Mouse (Mus musculus): Measurements from ENCODE around the gene Oser1.
A peak's percentile ranks its signal among the peaks of the same experiment; 100 is the strongest.
"Not testable (repeated sequence)": the region's sequence is repeated elsewhere in the genome, so short reads cannot be mapped to it uniquely, and the experiment has no call there.

Oser1 gene

GRCm38 (mm10) chr2:163443543-163443942, 19.0 kb upstream of the Oser1 start:
- DNase-seq (ENCODE audit: low spot score) = no peak

- DNase-seq (ENCODE audit: low spot score) = no peak
These were observed 15.0 kb upstream of the Oser1 start for GRCm38 (mm10) chr2:163439488-163439887.

GRCm38 (mm10) chr2:163438619-163439451, 14.3 kb upstream of the Oser1 start:
- peak; percentile 40 for DNase-seq (ENCODE audit: low spot score)

GRCm38 (mm10) chr2:163438246-163438618, 13.7 kb upstream of the Oser1 start, which contains the start of gene Gdap1l1:
Gene Gdap1l1, plus strand, starts transcription at chr2:163438476.
- DNase-seq (ENCODE audit: low spot score) = no peak

- no peak for DNase-seq (ENCODE audit: low spot score)
These were observed 13.3 kb upstream of the Oser1 start for GRCm38 (mm10) chr2:163437800-163438199.

- no peak for DNase-seq (ENCODE audit: low spot score)
These were observed 9.5 kb upstream of the Oser1 start for GRCm38 (mm10) chr2:163433971-163434370.

- no peak for DNase-seq (ENCODE audit: low spot score)
These were observed 6.8 kb upstream of the Oser1 start for GRCm38 (mm10) chr2:163431289-163431688.

- no peak for DNase-seq (ENCODE audit: low spot score)
These were observed 4.0 kb upstream of the Oser1 start for GRCm38 (mm10) chr2:163428346-163429011.

- no peak for DNase-seq (ENCODE audit: low spot score)
These were observed 1.4 kb downstream of the Oser1 start for GRCm38 (mm10) chr2:163422895-163423660.

GRCm38 (mm10) chr2:163420366-163420886, 4.1 kb downstream of the Oser1 start:
- no peak for DNase-seq (ENCODE audit: low spot score)

GRCm38 (mm10) chr2:163419346-163420045, 5.0 kb downstream of the Oser1 start:
- DNase-seq (ENCODE audit: low spot score) = peak; percentile 99

GRCm38 (mm10) chr2:163418841-163419345, 5.6 kb downstream of the Oser1 start:
- DNase-seq (ENCODE audit: low spot score) = no peak

GRCm38 (mm10) chr2:163417830-163418229, 6.7 kb downstream of the Oser1 start:
- DNase-seq (ENCODE audit: low spot score) = no peak

GRCm38 (mm10) chr2:163417026-163417425, 7.5 kb downstream of the Oser1 start:
- DNase-seq (ENCODE audit: low spot score) = no peak

GRCm38 (mm10) chr2:163412846-163413590, 11.5 kb downstream of the Oser1 start:
- no peak for DNase-seq (ENCODE audit: low spot score)

- DNase-seq (ENCODE audit: low spot score) = no peak
These were observed 12.1 kb downstream of the Oser1 start for GRCm38 (mm10) chr2:163412419-163412818.

- DNase-seq (ENCODE audit: low spot score) = no peak
These were observed 12.7 kb downstream of the Oser1 start for GRCm38 (mm10) chr2:163411840-163412239.

- not testable (repeated sequence) for DNase-seq (ENCODE audit: low spot score)
These were observed 13.2 kb downstream of the Oser1 start for GRCm38 (mm10) chr2:163411344-163411743.

- DNase-seq (ENCODE audit: low spot score) = no peak
These were observed 14.3 kb downstream of the Oser1 start for GRCm38 (mm10) chr2:163410211-163410610.

- DNase-seq (ENCODE audit: low spot score) = no peak
These were observed 20.3 kb downstream of the Oser1 start for GRCm38 (mm10) chr2:163404037-163404815.
